Mouse (Mus musculus) liver, embryonic 12.5 days (tissue): ENCODE results near the gene Cldn19. TPM values are rescaled to one million over a fixed set of nuclear protein-coding genes. Genes with fewer than 3 reads are reported as not detected.
A peak's percentile ranks its signal among the peaks of the same experiment; 100 is the strongest.

Experiments
- ATAC-seq: fragments of 200-750 bp; cut with Nextera tagmentation; 2 replicates; pipeline ENCODE4 v1.8.0; 2017; ENCODE audit warnings: moderate number of reproducible peaks, mild to moderate bottlenecking, moderate library complexity
- H3K27ac ChIP-seq: fragments of 300-500 bp; sonication (generic); 2 replicates; pipeline ENCODE4 v1.5.1; 2016; ENCODE audit warnings: mild to moderate bottlenecking
- H3K27me3 ChIP-seq: fragments of 300-500 bp; sonication (generic); replicated peaks from 2 replicates; pipeline ENCODE4 v1.6.1; 2016; ENCODE audit warnings: mild to moderate bottlenecking, moderate library complexity
- H3K36me3 ChIP-seq: fragments of 300-500 bp; sonication (generic); 2 replicates; pipeline ENCODE4 v1.6.1; 2016; ENCODE audit warnings: mild to moderate bottlenecking, moderate library complexity
- H3K4me1 ChIP-seq: fragments of 300-500 bp; sonication (generic); 2 replicates; pipeline ENCODE4 v1.6.1; 2016
- H3K4me2 ChIP-seq: fragments of 300-500 bp; sonication (generic); 2 replicates; pipeline ENCODE4 v1.6.1; 2016; ENCODE audit warnings: mild to moderate bottlenecking, moderate library complexity
- H3K4me3 ChIP-seq: fragments of 300-500 bp; sonication (generic); 2 replicates; pipeline ENCODE4 v1.5.1; 2016; ENCODE audit warnings: mild to moderate bottlenecking, moderate library complexity
- H3K9ac ChIP-seq: fragments of 300-500 bp; sonication (generic); 2 replicates; pipeline ENCODE4 v1.6.1; 2016; ENCODE audit warnings: mild to moderate bottlenecking, moderate library complexity
- H3K9me3 ChIP-seq: fragments of 300-500 bp; sonication (generic); replicated peaks from 2 replicates; pipeline ENCODE4 v1.6.1; 2016; ENCODE audit warnings: mild to moderate bottlenecking, moderate library complexity
- WGBS: fragments of 180-500 bp; shearing (Covaris S2); methylation state at CpG from one replicate; pipeline ENCODE4 v1.1.7; 2016; ENCODE audit not compliant: insufficient replicate concordance; 5-methylcytosine and 5-hydroxymethylcytosine counted together
- polyA plus RNA-seq: library from polyadenylated mRNA; unstranded; fragments of >200 nt; fragmentation: Nextera tagmentation; extraction: Ambion mirVana; gene quantifications from 2 replicates; pipeline ENCODE4 v1.2.1, GENCODE M21; 2016

The Cldn19 gene
- polyA plus RNA-seq, 1 experiment from 2014 or later, result not detected

DNA sequence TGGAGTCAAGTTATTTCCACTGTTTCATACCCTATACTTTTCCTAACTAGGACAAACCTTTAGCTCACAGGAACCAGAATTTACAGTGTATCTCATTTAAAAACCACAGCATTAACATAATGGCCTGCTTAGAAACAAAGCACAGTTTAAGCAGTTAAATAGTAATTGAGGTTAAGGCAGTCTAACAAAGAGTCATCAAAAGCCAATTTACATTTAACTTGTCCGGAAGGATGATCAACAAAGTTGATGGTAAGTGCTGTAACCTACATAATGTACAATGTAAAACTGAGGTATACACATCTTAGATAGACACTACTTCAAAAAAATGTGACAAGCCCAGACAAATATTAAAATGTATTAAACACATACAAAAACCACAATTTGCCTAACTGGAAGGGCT is 36.7 kb downstream of the Cldn19 start:
- no peak for ATAC-seq
- H3K9ac ChIP-seq, result peak overlapping the region; percentile 97
- H3K4me3 ChIP-seq, result peak overlapping the region; percentile 98
- peaks cover 61% of the 10 kb centered on the region for H3K4me1 ChIP-seq
- no peaks in the 10 kb centered on the region for H3K27me3 ChIP-seq
- peak overlapping the region; percentile 88 for H3K27ac ChIP-seq
- H3K9me3 ChIP-seq, result no peaks in the 10 kb centered on the region
- peaks cover 53% of the 10 kb centered on the region for H3K36me3 ChIP-seq
- 59% methylated on average over 1 of the region's 1 CpGs for WGBS
- peak overlapping the region; percentile 97 for H3K4me2 ChIP-seq

DNA sequence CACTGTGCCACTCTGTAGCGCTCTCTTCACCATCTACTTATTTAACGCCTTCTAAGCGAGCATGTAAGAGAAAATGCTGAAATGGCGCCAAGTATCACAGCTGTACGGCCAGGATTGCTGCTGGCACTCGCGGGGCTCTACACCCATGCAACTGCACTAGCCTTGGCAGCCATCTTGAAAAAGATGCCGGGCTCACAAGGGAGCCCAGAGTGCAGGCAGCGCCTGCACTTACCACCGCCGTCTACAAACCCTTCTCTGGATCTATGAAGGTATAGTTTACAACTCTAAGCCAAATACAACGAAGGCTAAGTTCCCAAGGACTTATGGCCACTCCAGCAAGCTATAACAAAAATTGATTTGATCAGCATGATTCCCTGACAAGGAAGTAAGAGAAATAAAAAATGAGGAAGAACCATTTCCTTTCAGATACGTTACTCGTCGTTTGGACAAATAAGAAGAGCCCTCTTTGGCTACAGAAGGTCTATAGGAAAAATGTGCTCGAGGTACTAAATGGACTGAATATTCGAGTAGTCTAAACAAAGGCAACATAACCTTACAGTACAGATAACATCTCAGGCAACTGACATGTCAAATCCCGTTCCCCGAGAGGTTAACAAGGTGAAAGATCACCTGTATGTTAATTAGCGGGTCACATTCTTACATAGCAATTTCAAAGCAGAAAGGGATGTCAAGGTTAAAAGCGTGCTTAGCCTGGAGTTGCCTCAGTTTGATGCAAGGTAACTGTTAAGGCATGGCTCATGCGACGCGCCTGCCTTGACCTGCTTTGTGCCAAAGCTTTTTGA is 37.8 kb downstream of the Cldn19 start:
- peak overlapping the region; percentile 98 for H3K4me3 ChIP-seq
- peak overlapping the region; percentile 97 for H3K4me2 ChIP-seq
- H3K27me3 ChIP-seq, result no peaks in the 10 kb centered on the region
- no peaks in the 10 kb centered on the region for H3K9me3 ChIP-seq
- peaks cover 44% of the 10 kb centered on the region for H3K36me3 ChIP-seq
- under 1% methylated on average over 24 of the region's 24 CpGs for WGBS
- peak overlapping the region; percentile 88 for H3K27ac ChIP-seq
- H3K9ac ChIP-seq, result peak overlapping the region; percentile 97
- ATAC-seq, result 0 out of 2 replicates have a peak, but pooled peaks have one; percentile 20
- peaks cover 51% of the 10 kb centered on the region for H3K4me1 ChIP-seq

DNA sequence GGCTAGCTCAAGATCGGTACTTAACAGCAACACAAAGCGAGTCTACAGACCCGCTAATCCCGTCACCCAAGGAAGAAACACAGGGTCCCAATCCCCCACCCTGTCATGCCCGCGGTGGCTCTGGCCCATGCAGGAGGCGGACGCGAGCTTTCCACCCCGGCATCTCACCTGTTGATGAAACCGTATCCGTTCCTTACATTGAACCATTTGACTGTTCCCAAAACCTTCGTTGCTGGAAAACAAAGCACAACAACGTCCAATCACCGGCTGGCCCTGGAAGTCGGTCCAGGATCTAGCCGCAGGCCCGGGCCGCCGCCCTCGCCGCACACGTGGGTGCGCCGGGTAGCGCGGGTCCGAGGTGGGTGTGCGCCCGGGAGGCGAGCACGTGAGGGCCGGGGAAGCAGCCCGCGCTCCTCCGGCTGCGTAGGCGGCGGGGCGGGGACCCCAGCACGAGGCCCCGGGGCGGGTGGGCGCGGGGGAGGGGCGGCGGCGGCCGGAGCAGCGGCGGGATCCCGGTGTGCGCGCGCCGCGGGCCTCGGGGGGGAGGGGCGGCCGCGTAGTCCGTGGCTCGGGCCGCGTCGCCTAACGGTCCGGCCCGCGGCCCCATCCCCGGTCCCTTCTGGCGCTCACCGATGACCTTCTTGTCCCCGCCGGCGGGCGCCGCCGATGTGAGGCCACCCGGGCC is 38.5 kb downstream of the Cldn19 start:
- under 1% methylated on average over 71 of the region's 80 CpGs for whole genome bisulfite sequencing
- no peaks in the 10 kb centered on the region for H3K9me3 ChIP-seq
- H3K4me3 ChIP-seq, result peak overlapping the region; percentile 98
- peak overlapping the region; percentile 97 for H3K9ac ChIP-seq
- H3K4me1 ChIP-seq, result peaks cover 45% of the 10 kb centered on the region
- no peaks in the 10 kb centered on the region for H3K27me3 ChIP-seq
- H3K27ac ChIP-seq, result peak overlapping the region; percentile 88
- H3K36me3 ChIP-seq, result peaks cover 37% of the 10 kb centered on the region
- ATAC-seq, result no peak
- H3K4me2 ChIP-seq, result peak overlapping the region; percentile 97

GRCm38 (mm10) chr4:119294415-119295133 is 39.4 kb downstream of the Cldn19 start, which contains the start of gene Ybx1:
Gene Ybx1, minus strand, starts transcription at chr4:119294604.
- WGBS, result under 1% methylated on average over 61 of the region's 61 CpGs
- Histone ChIP-seq H3K36me3 (peaks cover 31% of the 10 kb centered on the region), H3K4me2 (peak within 1 kb of the TSS; percentile 97), H3K9ac (peak within 1 kb of the TSS; percentile 97), H3K4me1 (peaks cover 41% of the 10 kb centered on the region), H3K27me3 (no peaks in the 10 kb centered on the region), H3K9me3 (no peaks in the 10 kb centered on the region), H3K27ac (peak within 1 kb of the TSS; percentile 88), H3K4me3 (peak within 1 kb of the TSS; percentile 98)
- peak; percentile 97 for ATAC-seq

- Histone ChIP-seq H3K9me3 (no peaks in the 10 kb centered on the region), H3K36me3 (peaks cover 26% of the 10 kb centered on the region), H3K27me3 (no peaks in the 10 kb centered on the region), H3K27ac (peak overlapping the region; percentile 88), H3K9ac (peak overlapping the region; percentile 97), H3K4me3 (peak overlapping the region; percentile 98), H3K4me1 (peaks cover 37% of the 10 kb centered on the region), H3K4me2 (peak overlapping the region; percentile 97)
- no peak for ATAC-seq
- 5% methylated on average over 6 of the region's 6 CpGs for WGBS
Observed at GRCm38 (mm10) chr4:119295134-119295453, 39.9 kb downstream of the Cldn19 start.

- H3K9me3 ChIP-seq, result no peaks in the 10 kb centered on the region
- no peaks in the 10 kb centered on the region for H3K27me3 ChIP-seq
- no peak overlapping the region for H3K27ac ChIP-seq
- no peak overlapping the region for H3K4me3 ChIP-seq
- H3K9ac ChIP-seq, result no peak overlapping the region
- 68% methylated on average over 2 of the region's 2 CpGs for WGBS
- H3K4me1 ChIP-seq, result peaks cover 16% of the 10 kb centered on the region
- ATAC-seq, result no peak
- H3K36me3 ChIP-seq, result peaks cover 3% of the 10 kb centered on the region
- no peak overlapping the region for H3K4me2 ChIP-seq
Observed at GRCm38 (mm10) chr4:119297361-119297760, 42.1 kb downstream of the Cldn19 start.

GRCm38 (mm10) chr4:119300761-119301160 is 45.5 kb downstream of the Cldn19 start:
- no peak overlapping the region for H3K27ac ChIP-seq
- no peak for ATAC-seq
- peaks cover 1% of the 10 kb centered on the region for H3K4me1 ChIP-seq
- peaks cover 1% of the 10 kb centered on the region for H3K36me3 ChIP-seq
- H3K9ac ChIP-seq, result no peak overlapping the region
- H3K27me3 ChIP-seq, result no peaks in the 10 kb centered on the region
- H3K4me3 ChIP-seq, result no peak overlapping the region
- no peaks in the 10 kb centered on the region for H3K9me3 ChIP-seq
- WGBS, result 82% methylated on average over 3 of the region's 3 CpGs
- H3K4me2 ChIP-seq, result no peak overlapping the region

DNA sequence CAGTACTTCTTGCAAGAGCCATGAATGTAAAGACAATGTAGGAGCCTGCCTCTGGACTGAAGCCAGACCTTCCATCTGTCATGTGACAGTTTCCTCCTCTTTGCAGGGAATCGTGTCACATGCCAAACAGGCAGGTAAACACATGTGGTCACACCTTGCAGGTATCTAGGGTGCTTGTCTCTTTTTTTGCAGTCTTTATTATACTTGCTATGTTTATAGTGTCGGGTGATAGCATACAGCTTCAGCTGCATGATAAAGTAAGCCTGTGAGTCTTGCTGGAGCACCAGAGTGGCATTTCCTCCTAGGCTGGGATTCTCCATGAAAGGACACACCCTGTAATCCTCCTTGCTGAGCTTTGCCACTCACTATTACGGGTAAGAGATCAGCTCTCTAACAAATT is 46.6 kb downstream of the Cldn19 start:
- ATAC-seq, result no peak
- Histone ChIP-seq H3K9ac (no peak overlapping the region), H3K4me3 (no peak overlapping the region), H3K27me3 (no peaks in the 10 kb centered on the region), H3K27ac (no peak overlapping the region), H3K9me3 (no peaks in the 10 kb centered on the region), H3K4me1 (no peaks in the 10 kb centered on the region), H3K36me3 (peaks cover 8% of the 10 kb centered on the region), H3K4me2 (no peak overlapping the region)
- 75% methylated on average over 3 of the region's 3 CpGs for WGBS

GRCm38 (mm10) chr4:119303291-119303690 is 48.1 kb downstream of the Cldn19 start:
- no peak overlapping the region for H3K4me2 ChIP-seq
- 78% methylated on average over 8 of the region's 8 CpGs for WGBS

GRCm38 (mm10) chr4:119305418-119305817 is 50.2 kb downstream of the Cldn19 start:
- H3K36me3 ChIP-seq, result peaks cover 40% of the 10 kb centered on the region
- H3K9ac ChIP-seq, result no peak overlapping the region
- H3K4me1 ChIP-seq, result no peaks in the 10 kb centered on the region
- ATAC-seq, result no peak
- no peak overlapping the region for H3K27ac ChIP-seq
- WGBS, result 83% methylated on average over 5 of the region's 5 CpGs
- no peak overlapping the region for H3K4me3 ChIP-seq
- no peak overlapping the region for H3K4me2 ChIP-seq
- no peaks in the 10 kb centered on the region for H3K9me3 ChIP-seq
- no peaks in the 10 kb centered on the region for H3K27me3 ChIP-seq

More at GRCm38 (mm10) chr4:119303291-119303690, 48.1 kb downstream of the Cldn19 start:
- Histone ChIP-seq H3K36me3 (peaks cover 23% of the 10 kb centered on the region), H3K4me1 (no peaks in the 10 kb centered on the region), H3K9ac (no peak overlapping the region), H3K27me3 (no peaks in the 10 kb centered on the region), H3K27ac (no peak overlapping the region), H3K9me3 (no peaks in the 10 kb centered on the region), H3K4me3 (no peak overlapping the region)
- ATAC-seq, result no peak
